8 mouse cellular contexts compared by ENCODE assay signal in genomic region chr14:31662555-31663211, GRCm38 (mm10). TPM values are rescaled to one million over a fixed set of nuclear protein-coding genes. Genes with fewer than 3 reads are reported as not detected.
DNase-seq lines count a peak whose midpoint lies in the region; ATAC-seq lines count a peak whose summit lies in the region.

No protein-coding gene starts in this region.

- no peaks in the 10 kb centered on the region for H3K27me3 ChIP-seq in embryonic facial prominence, embryonic 13.5 days
- no peaks in the 10 kb centered on the region for H3K27me3 ChIP-seq in heart, embryonic 14.5 days (ENCODE audit: control insufficient read depth, insufficient read depth, low read length)
- no peaks in the 10 kb centered on the region for H3K27me3 ChIP-seq in kidney, embryonic 16.5 days (ENCODE audit: insufficient read depth, low read length)
- H3K27me3 ChIP-seq in stomach, embryonic 15.5 days (replicated peaks): no peaks in the 10 kb centered on the region

- H3K9me3 ChIP-seq in embryonic facial prominence, embryonic 13.5 days: no peaks in the 10 kb centered on the region
- no peaks in the 10 kb centered on the region for H3K9me3 ChIP-seq in heart, embryonic 14.5 days (ENCODE audit: control insufficient read depth, low read length)
- no peaks in the 10 kb centered on the region for H3K9me3 ChIP-seq in kidney, embryonic 16.5 days (ENCODE audit: low read length)
- no peaks in the 10 kb centered on the region for H3K9me3 ChIP-seq in stomach, embryonic 15.5 days

- 24% methylated on average over 9 of the region's 9 CpGs for WGBS in embryonic facial prominence, embryonic 13.5 days
- 17% methylated on average over 9 of the region's 9 CpGs for WGBS in heart, embryonic 14.5 days
- WGBS in kidney, embryonic 16.5 days: 25% methylated on average over 9 of the region's 9 CpGs
- 24% methylated on average over 9 of the region's 9 CpGs for WGBS in stomach, embryonic 15.5 days

- peak overlapping the region; percentile 69 for H3K9ac ChIP-seq in embryonic facial prominence, embryonic 13.5 days
- peak overlapping the region; percentile 75 for H3K9ac ChIP-seq in heart, embryonic 14.5 days (ENCODE audit: low read length)
- peak overlapping the region; percentile 76 for H3K9ac ChIP-seq in kidney, embryonic 16.5 days (replicated peaks; ENCODE audit: low read length)
- H3K9ac ChIP-seq in stomach, embryonic 15.5 days: peak overlapping the region; percentile 24; the same call in 1 of the 2 replicates

- H3K4me3 ChIP-seq in embryonic facial prominence, embryonic 13.5 days: peak overlapping the region; percentile 39
- peak overlapping the region in 1 of 2 experiments; percentile 32; a peak in 2 of 4 replicates for H3K4me3 ChIP-seq in heart, embryonic 14.5 days (ENCODE audit: control insufficient read depth in 1 of 2, insufficient read depth in 1 of 2, low read depth in 1 of 2, low read length in 2 of 2)
- peak overlapping the region; percentile 51 for H3K4me3 ChIP-seq in kidney, embryonic 16.5 days (ENCODE audit: low read length)
- H3K4me3 ChIP-seq in stomach, embryonic 15.5 days (replicated peaks): no peak overlapping the region

- peak; percentile 65 to 67 for DNase-seq in B cell, adult 2 months
- DNase-seq in MN1 (ENCODE audit: low spot score): peak; percentile 84
- peak; percentile 79 for DNase-seq in lung, postnatal 25 days (ENCODE audit: low spot score)
- no peak for DNase-seq in urinary bladder, postnatal 10 days (ENCODE audit: low spot score)

- peak; percentile 38; the same call in 1 of the 2 replicates for ATAC-seq in embryonic facial prominence, embryonic 13.5 days (ENCODE audit: insufficient number of reproducible peaks, insufficient read depth, low FRiP score, low TSS enrichment, low read depth)
- peak; percentile 20; the same call in 1 of the 2 replicates for ATAC-seq in heart, embryonic 14.5 days (ENCODE audit: insufficient number of reproducible peaks, insufficient read depth, low FRiP score, low read depth)
- peak; percentile 62 for ATAC-seq in kidney, embryonic 16.5 days (ENCODE audit: low FRiP score, low TSS enrichment)
- ATAC-seq in stomach, embryonic 15.5 days (ENCODE audit: insufficient read depth, low FRiP score, low read depth): 0 out of 2 replicates have a peak, but pooled peaks have one; percentile 1

- peaks cover 11% of the 10 kb centered on the region for H3K36me3 ChIP-seq in embryonic facial prominence, embryonic 13.5 days
- peaks cover 18% of the 10 kb centered on the region for H3K36me3 ChIP-seq in heart, embryonic 14.5 days (ENCODE audit: control insufficient read depth, insufficient read depth, low read length)
- H3K36me3 ChIP-seq in kidney, embryonic 16.5 days (ENCODE audit: insufficient read depth, low read length): peaks cover 10% of the 10 kb centered on the region
- peaks cover 11% of the 10 kb centered on the region for H3K36me3 ChIP-seq in stomach, embryonic 15.5 days

- peak overlapping the region; percentile 100 for H3K27ac ChIP-seq in embryonic facial prominence, embryonic 13.5 days
- H3K27ac ChIP-seq in heart, embryonic 14.5 days (replicated peaks in 1 of 2; ENCODE audit: control insufficient read depth in 1 of 2, insufficient read depth in 1 of 2, low read depth in 2 of 2, low read length in 2 of 2): peak overlapping the region; percentile 93 to 95
- H3K27ac ChIP-seq in kidney, embryonic 16.5 days (ENCODE audit: low read length): peak overlapping the region; percentile 99
- H3K27ac ChIP-seq in stomach, embryonic 15.5 days: peak overlapping the region; percentile 97

- peaks cover 78% of the 10 kb centered on the region for H3K4me1 ChIP-seq in embryonic facial prominence, embryonic 13.5 days
- peaks cover 55 to 57% of the 10 kb centered on the region in 2 experiments for H3K4me1 ChIP-seq in heart, embryonic 14.5 days (ENCODE audit: control insufficient read depth in 2 of 2, insufficient read depth in 2 of 2, low read length in 2 of 2)
- peaks cover 61% of the 10 kb centered on the region for H3K4me1 ChIP-seq in kidney, embryonic 16.5 days (ENCODE audit: insufficient read depth, low read length)
- peaks cover 37% of the 10 kb centered on the region for H3K4me1 ChIP-seq in stomach, embryonic 15.5 days

- H3K4me2 ChIP-seq in embryonic facial prominence, embryonic 13.5 days: peak overlapping the region; percentile 64
- H3K4me2 ChIP-seq in heart, embryonic 14.5 days (ENCODE audit: low read length): peak overlapping the region; percentile 64
- peak overlapping the region; percentile 75 for H3K4me2 ChIP-seq in kidney, embryonic 16.5 days (replicated peaks; ENCODE audit: low read depth, low read length)
- peak overlapping the region; percentile 54 for H3K4me2 ChIP-seq in stomach, embryonic 15.5 days

RNA-seq across cellular contexts. Expression of gene Hacl1, which starts 21.6 kb away (rescaled TPM):
- polyA plus RNA-seq in embryonic facial prominence, embryonic 13.5 days (2015; fragmentation: Nextera tagmentation; extraction: Ambion mirVana): 12.3 and 14.5 TPM in 2 replicates
- 12.1 and 14.3 TPM in 2 replicates for polyA plus RNA-seq in heart, embryonic 14.5 days (2014; fragmentation: Nextera tagmentation; extraction: Ambion mirVana)
- polyA plus RNA-seq in kidney, embryonic 16.5 days (2015; fragmentation: Nextera tagmentation; extraction: Ambion mirVana): 27.0 and 39.3 TPM in 2 replicates
- 13.0 and 13.8 TPM in 2 replicates for polyA plus RNA-seq in stomach, embryonic 15.5 days (2015; fragmentation: Nextera tagmentation; extraction: Ambion mirVana)

RNA-seq across cellular contexts. Expression of gene Btd, which starts 21.9 kb away (rescaled TPM):
- 32.2 and 33.5 TPM in 2 replicates for polyA plus RNA-seq in embryonic facial prominence, embryonic 13.5 days (2015; fragmentation: Nextera tagmentation; extraction: Ambion mirVana)
- polyA plus RNA-seq in heart, embryonic 14.5 days (2014; fragmentation: Nextera tagmentation; extraction: Ambion mirVana): 20.6 and 22.3 TPM in 2 replicates
- 46.6 and 50.3 TPM in 2 replicates for polyA plus RNA-seq in kidney, embryonic 16.5 days (2015; fragmentation: Nextera tagmentation; extraction: Ambion mirVana)
- 27.5 and 27.6 TPM in 2 replicates for polyA plus RNA-seq in stomach, embryonic 15.5 days (2015; fragmentation: Nextera tagmentation; extraction: Ambion mirVana)

RNA-seq across cellular contexts. Expression of gene Gm49387, which starts 22.0 kb away (rescaled TPM):
- 0.78 and 1.1 TPM in 2 replicates for polyA plus RNA-seq in embryonic facial prominence, embryonic 13.5 days (2015; fragmentation: Nextera tagmentation; extraction: Ambion mirVana)
- polyA plus RNA-seq in heart, embryonic 14.5 days (2014; fragmentation: Nextera tagmentation; extraction: Ambion mirVana): 1.2 and 1.8 TPM in 2 replicates
- polyA plus RNA-seq in kidney, embryonic 16.5 days (2015; fragmentation: Nextera tagmentation; extraction: Ambion mirVana): 7.3 and 8.0 TPM in 2 replicates
- not detected in 2 replicates for polyA plus RNA-seq in stomach, embryonic 15.5 days (2015; fragmentation: Nextera tagmentation; extraction: Ambion mirVana)

Comparison
In these comparisons a context has a peak if more than half of its experiments do, and no peak if none do; other contexts are left out.
1. ATAC-seq: peak in every context shown above with its lines; median percentile 62 in kidney, embryonic 16.5 days; 38 in embryonic facial prominence, embryonic 13.5 days; 20 in heart, embryonic 14.5 days; 1 in stomach, embryonic 15.5 days.
2. H3K9ac ChIP-seq: peak in every context shown above with its lines; median percentile 76 in kidney, embryonic 16.5 days; 75 in heart, embryonic 14.5 days; 69 in embryonic facial prominence, embryonic 13.5 days; 24 in stomach, embryonic 15.5 days.